Mouse (Mus musculus): ENCODE measurements around the gene Rapgef1. TPM values are rescaled to one million over a fixed set of nuclear protein-coding genes. Genes with fewer than 3 reads are reported as not detected.

The Rapgef1 gene
- polyA plus RNA-seq, 1 experiment: 58.8 TPM

- H3K27ac ChIP-seq (ENCODE audit: control insufficient read depth, insufficient read depth, low read depth, low read length): no peak overlapping the region
- no peaks in the 10 kb centered on the region for H3K4me1 ChIP-seq (ENCODE audit: control insufficient read depth, insufficient read depth, low read length)
- no peak overlapping the region for H3K4me3 ChIP-seq (ENCODE audit: control insufficient read depth, low read depth, low read length)
- H3K36me3 ChIP-seq (ENCODE audit: control insufficient read depth, insufficient read depth, low read length): no peaks in the 10 kb centered on the region
- TF ChIP-seq CTCF (IDR thresholded peaks at IDR 0.05; ENCODE audit: control insufficient read depth, insufficient read depth, insufficient replicate concordance, low read depth, low read length): no peak
- TF ChIP-seq POLR2A (IDR thresholded peaks at IDR 0.05; ENCODE audit: control insufficient read depth, low read depth, low read length): no peak
- no peaks in the 10 kb centered on the region for H3K27me3 ChIP-seq (ENCODE audit: control insufficient read depth, insufficient read depth, low read length)
Observed at GRCm38 (mm10) chr2:29679710-29680584, 60.4 kb downstream of the Rapgef1 start.

- Histone ChIP-seq H3K27ac (ENCODE audit: control insufficient read depth, insufficient read depth, low read depth, low read length) (no peak overlapping the region), H3K36me3 (ENCODE audit: control insufficient read depth, insufficient read depth, low read length) (no peaks in the 10 kb centered on the region), H3K4me3 (ENCODE audit: control insufficient read depth, low read depth, low read length) (no peak overlapping the region), H3K27me3 (ENCODE audit: control insufficient read depth, insufficient read depth, low read length) (no peaks in the 10 kb centered on the region), H3K4me1 (ENCODE audit: control insufficient read depth, insufficient read depth, low read length) (no peaks in the 10 kb centered on the region)
- no peak for TF ChIP-seq CTCF (IDR thresholded peaks at IDR 0.05; ENCODE audit: control insufficient read depth, insufficient read depth, insufficient replicate concordance, low read depth, low read length)
- no peak for TF ChIP-seq POLR2A (IDR thresholded peaks at IDR 0.05; ENCODE audit: control insufficient read depth, low read depth, low read length)
Observed at GRCm38 (mm10) chr2:29683261-29683999, 63.9 kb downstream of the Rapgef1 start.

- Histone ChIP-seq H3K4me3 (ENCODE audit: control insufficient read depth, low read depth, low read length) (no peak overlapping the region), H3K27me3 (ENCODE audit: control insufficient read depth, insufficient read depth, low read length) (no peaks in the 10 kb centered on the region), H3K36me3 (ENCODE audit: control insufficient read depth, insufficient read depth, low read length) (no peaks in the 10 kb centered on the region), H3K4me1 (ENCODE audit: control insufficient read depth, insufficient read depth, low read length) (no peaks in the 10 kb centered on the region), H3K27ac (ENCODE audit: control insufficient read depth, insufficient read depth, low read depth, low read length) (no peak overlapping the region)
- TF ChIP-seq POLR2A (IDR thresholded peaks at IDR 0.05; ENCODE audit: control insufficient read depth, low read depth, low read length) (no peak), CTCF (IDR thresholded peaks at IDR 0.05; ENCODE audit: control insufficient read depth, insufficient read depth, insufficient replicate concordance, low read depth, low read length) (no peak)
Observed at GRCm38 (mm10) chr2:29684498-29684897, 65.0 kb downstream of the Rapgef1 start.

- TF ChIP-seq CTCF (IDR thresholded peaks at IDR 0.05; ENCODE audit: control insufficient read depth, insufficient read depth, insufficient replicate concordance, low read depth, low read length) (no peak), POLR2A (IDR thresholded peaks at IDR 0.05; ENCODE audit: control insufficient read depth, low read depth, low read length) (no peak)
- no peaks in the 10 kb centered on the region for H3K4me1 ChIP-seq (ENCODE audit: control insufficient read depth, insufficient read depth, low read length)
- H3K27me3 ChIP-seq (ENCODE audit: control insufficient read depth, insufficient read depth, low read length): no peaks in the 10 kb centered on the region
- no peaks in the 10 kb centered on the region for H3K36me3 ChIP-seq (ENCODE audit: control insufficient read depth, insufficient read depth, low read length)
- no peak overlapping the region for H3K27ac ChIP-seq (ENCODE audit: control insufficient read depth, insufficient read depth, low read depth, low read length)
- no peak overlapping the region for H3K4me3 ChIP-seq (ENCODE audit: control insufficient read depth, low read depth, low read length)
Observed at GRCm38 (mm10) chr2:29689014-29689413, 69.5 kb downstream of the Rapgef1 start.

GRCm38 (mm10) chr2:29689495-29689894 is 70.0 kb downstream of the Rapgef1 start:
- no peak overlapping the region for H3K27ac ChIP-seq (ENCODE audit: control insufficient read depth, insufficient read depth, low read depth, low read length)
- TF ChIP-seq CTCF (IDR thresholded peaks at IDR 0.05; ENCODE audit: control insufficient read depth, insufficient read depth, insufficient replicate concordance, low read depth, low read length) (no peak), POLR2A (IDR thresholded peaks at IDR 0.05; ENCODE audit: control insufficient read depth, low read depth, low read length) (no peak)
- H3K4me1 ChIP-seq (ENCODE audit: control insufficient read depth, insufficient read depth, low read length): no peaks in the 10 kb centered on the region
- no peak overlapping the region for H3K4me3 ChIP-seq (ENCODE audit: control insufficient read depth, low read depth, low read length)
- no peaks in the 10 kb centered on the region for H3K27me3 ChIP-seq (ENCODE audit: control insufficient read depth, insufficient read depth, low read length)
- no peaks in the 10 kb centered on the region for H3K36me3 ChIP-seq (ENCODE audit: control insufficient read depth, insufficient read depth, low read length)

- Histone ChIP-seq H3K4me3 (ENCODE audit: control insufficient read depth, low read depth, low read length) (no peak overlapping the region), H3K27ac (ENCODE audit: control insufficient read depth, insufficient read depth, low read depth, low read length) (no peak overlapping the region), H3K27me3 (ENCODE audit: control insufficient read depth, insufficient read depth, low read length) (no peaks in the 10 kb centered on the region), H3K36me3 (ENCODE audit: control insufficient read depth, insufficient read depth, low read length) (no peaks in the 10 kb centered on the region), H3K4me1 (ENCODE audit: control insufficient read depth, insufficient read depth, low read length) (no peaks in the 10 kb centered on the region)
- no peak for TF ChIP-seq CTCF (IDR thresholded peaks at IDR 0.05; ENCODE audit: control insufficient read depth, insufficient read depth, insufficient replicate concordance, low read depth, low read length)
- TF ChIP-seq POLR2A (IDR thresholded peaks at IDR 0.05; ENCODE audit: control insufficient read depth, low read depth, low read length): no peak
Observed at GRCm38 (mm10) chr2:29691068-29691467, 71.5 kb downstream of the Rapgef1 start.

- TF ChIP-seq CTCF (IDR thresholded peaks at IDR 0.05; ENCODE audit: control insufficient read depth, insufficient read depth, insufficient replicate concordance, low read depth, low read length): no peak
- no peak for TF ChIP-seq POLR2A (IDR thresholded peaks at IDR 0.05; ENCODE audit: control insufficient read depth, low read depth, low read length)
- Histone ChIP-seq H3K27me3 (ENCODE audit: control insufficient read depth, insufficient read depth, low read length) (no peaks in the 10 kb centered on the region), H3K4me3 (ENCODE audit: control insufficient read depth, low read depth, low read length) (no peak overlapping the region), H3K4me1 (ENCODE audit: control insufficient read depth, insufficient read depth, low read length) (no peaks in the 10 kb centered on the region), H3K36me3 (ENCODE audit: control insufficient read depth, insufficient read depth, low read length) (no peaks in the 10 kb centered on the region), H3K27ac (ENCODE audit: control insufficient read depth, insufficient read depth, low read depth, low read length) (no peak overlapping the region)
Observed at GRCm38 (mm10) chr2:29691507-29691906, 72.0 kb downstream of the Rapgef1 start.
